Mouse (Mus musculus) ES-E14 (cell line): ENCODE measurements around the gene Cfap298. TPM values are rescaled to one million over a fixed set of nuclear protein-coding genes. Genes with fewer than 3 reads are reported as not detected.
A peak's percentile ranks its signal among the peaks of the same experiment; 100 is the strongest.

ENCODE experiments used
- DNase-seq: peaks from one replicate; pipeline ENCODE4 v3.0.0-alpha.2; 2013; ENCODE audit warnings: low read depth, low spot score
- H3K27ac ChIP-seq: 2 replicates; pipeline ENCODE4 v1.5.1; 2012; ENCODE audit warnings: low read depth, mild to moderate bottlenecking, low read length, moderate library complexity, mixed read lengths; ENCODE audit not compliant: poor library complexity, insufficient read depth, severe bottlenecking
- H3K36me3 ChIP-seq: 2 replicates; pipeline ENCODE4 v1.6.1; 2012; ENCODE audit warnings: mild to moderate bottlenecking, low read length, moderate library complexity, mixed read lengths; ENCODE audit not compliant: control insufficient read depth, poor library complexity, insufficient read depth, severe bottlenecking
- H3K4me1 ChIP-seq, 2 experiments: fragments of 150-350 bp in 1 of 2; sonication (generic) in 1 of 2; 2 replicates each; pipeline ENCODE4 v1.6.1; 2012; ENCODE audit warnings: low read length in 2 of 2, mild to moderate bottlenecking in 1 of 2, mixed read lengths in 1 of 2; ENCODE audit not compliant: control insufficient read depth in 2 of 2, insufficient read depth in 2 of 2, poor library complexity in 1 of 2
- H3K4me3 ChIP-seq, 2 experiments: fragments of 150-350 bp in 1 of 2; sonication (generic) in 1 of 2; 2 replicates each; pipeline ENCODE4 v1.5.1; 2012; ENCODE audit warnings: low read length in 2 of 2, low read depth in 1 of 2, mild to moderate bottlenecking in 1 of 2, mixed read lengths in 1 of 2; ENCODE audit not compliant: insufficient read depth in 1 of 2, poor library complexity in 1 of 2, severe bottlenecking in 1 of 2
- H3K9ac ChIP-seq: 2 replicates; pipeline ENCODE4 v1.6.1; 2012; ENCODE audit warnings: low read depth, mild to moderate bottlenecking, low read length, mixed read lengths; ENCODE audit not compliant: poor library complexity, insufficient read depth, severe bottlenecking
- H3K9me3 ChIP-seq: fragments of 150-350 bp; sonication (generic); 2 replicates; pipeline ENCODE4 v1.6.1; 2012; ENCODE audit warnings: low read depth, mild to moderate bottlenecking, low read length; ENCODE audit not compliant: control insufficient read depth, insufficient read depth
- CHD2 ChIP-seq: IDR thresholded peaks from 2 replicates; pipeline ENCODE4 v1.6.1; 2014; ENCODE audit warnings: mild to moderate bottlenecking, low read depth, low read length, inconsistent platforms
- HCFC1 ChIP-seq: IDR thresholded peaks from 2 replicates; pipeline ENCODE4 v1.6.1; 2012; ENCODE audit warnings: low read length, inconsistent platforms, borderline replicate concordance; ENCODE audit not compliant: insufficient read depth
- MAFK ChIP-seq: IDR thresholded peaks from 2 replicates; pipeline ENCODE4 v1.6.1; 2014; ENCODE audit warnings: mild to moderate bottlenecking, low read depth, low read length, inconsistent platforms; ENCODE audit not compliant: insufficient read depth
- ZC3H11A ChIP-seq: IDR thresholded peaks from 2 replicates; pipeline ENCODE4 v1.6.1; 2012; ENCODE audit warnings: low read depth, mild to moderate bottlenecking, inconsistent platforms, low read length, borderline replicate concordance
- ZNF384 ChIP-seq: IDR thresholded peaks from 2 replicates; pipeline ENCODE4 v1.6.1; 2012; ENCODE audit warnings: low read depth, low read length, inconsistent platforms
- in situ Hi-C, 2 experiments: fragments of 600-800 bp; cut with MboI; formaldehyde crosslinking; loops; one replicate each; pipeline ENCODE4 v1.15.1; 2025; ENCODE audit warnings: low sequenced_read_pairs in 2 of 2, inconsistent platforms in 1 of 2; ENCODE audit not compliant: unreplicated experiment in 2 of 2
- total RNA-seq: library from RNA; depleted of rRNA; stranded (reverse); fragments of 300-350 nt; gene quantifications from 2 replicates; pipeline ENCODE4 v1.2.3, GENCODE M21; 2012

Gene Cfap298
- total RNA-seq, 1 experiment, result 26.1 TPM

GRCm38 (mm10) chr16:90963231-90963630, 28.3 kb upstream of the Cfap298 start:
- TF ChIP-seq MAFK (no peak), ZC3H11A (no peak), CHD2 (no peak), HCFC1 (no peak), ZNF384 (no peak)
- Histone ChIP-seq H3K4me1 (no peaks in the 10 kb centered on the region), H3K4me3 (no peak overlapping the region), H3K36me3 (no peaks in the 10 kb centered on the region; the same call in 1 of the 2 replicates), H3K9me3 (no peaks in the 10 kb centered on the region), H3K27ac (no peak overlapping the region), H3K9ac (no peak overlapping the region)
- in situ Hi-C loops, result no loop called here
- DNase-seq, result no peak

GRCm38 (mm10) chr16:90958301-90959085, 23.6 kb upstream of the Cfap298 start:
- Histone ChIP-seq H3K27ac (no peak overlapping the region), H3K9me3 (no peaks in the 10 kb centered on the region), H3K4me1 (no peaks in the 10 kb centered on the region), H3K4me3 (no peak overlapping the region), H3K36me3 (no peaks in the 10 kb centered on the region), H3K9ac (no peak overlapping the region)
- in situ Hi-C loops, result no loop called here
- no peak for TF ChIP-seq MAFK
- TF ChIP-seq HCFC1, result no peak
- TF ChIP-seq ZNF384, result no peak
- TF ChIP-seq CHD2, result no peak
- TF ChIP-seq ZC3H11A, result no peak
- DNase-seq, result no peak

GRCm38 (mm10) chr16:90955494-90955893, 20.6 kb upstream of the Cfap298 start:
- Histone ChIP-seq H3K4me1 (no peaks in the 10 kb centered on the region), H3K36me3 (no peaks in the 10 kb centered on the region), H3K4me3 (no peak overlapping the region), H3K9me3 (no peaks in the 10 kb centered on the region), H3K9ac (no peak overlapping the region), H3K27ac (no peak overlapping the region)
- DNase-seq, result no peak
- in situ Hi-C loops, result no loop called here
- TF ChIP-seq MAFK, result no peak
- TF ChIP-seq ZC3H11A, result no peak
- no peak for TF ChIP-seq ZNF384
- TF ChIP-seq HCFC1, result no peak
- TF ChIP-seq CHD2, result no peak

GRCm38 (mm10) chr16:90953770-90954169, 18.9 kb upstream of the Cfap298 start:
- Histone ChIP-seq H3K36me3 (no peaks in the 10 kb centered on the region), H3K9me3 (no peaks in the 10 kb centered on the region), H3K4me1 (no peaks in the 10 kb centered on the region), H3K27ac (no peak overlapping the region), H3K4me3 (no peak overlapping the region), H3K9ac (no peak overlapping the region)
- in situ Hi-C loops, result no loop called here
- no peak for TF ChIP-seq ZNF384
- no peak for TF ChIP-seq MAFK
- no peak for TF ChIP-seq CHD2
- TF ChIP-seq ZC3H11A, result no peak
- DNase-seq, result peak; percentile 6
